Mouse (Mus musculus) bone marrow macrophage, adult 2 months (primary cell): ENCODE measurements around the gene Afmid.

Experiments used
- CTCF ChIP-seq: IDR thresholded peaks from 2 replicates; pipeline ENCODE4 v1.5.1; 2012; ENCODE audit warnings: low read depth, mild to moderate bottlenecking, low read length, moderate library complexity
- POLR2A ChIP-seq: IDR thresholded peaks from 2 replicates; pipeline ENCODE4 v1.6.1; 2012; ENCODE audit warnings: mild to moderate bottlenecking, low read depth, low read length, borderline replicate concordance

GRCm38 (mm10) chr11:117855975-117856374 is 30.3 kb downstream of the Afmid start:
- TF ChIP-seq POLR2A (no peak), CTCF (no peak)
